Mouse (Mus musculus) T-helper 17 cell (primary cell): ENCODE data around the gene Zp3.

Source experiments
- in situ Hi-C, 2 experiments: fragments of 300-600 bp; cut with MboI, MseI; formaldehyde crosslinking; loops; 1 replicate in 1 of 2; 2 replicates in 1 of 2; pipeline ENCODE4 v1.15.1; 2025; ENCODE audit warnings: high pct_unique_total_duplicates in 2 of 2

Zp3 gene

DNA sequence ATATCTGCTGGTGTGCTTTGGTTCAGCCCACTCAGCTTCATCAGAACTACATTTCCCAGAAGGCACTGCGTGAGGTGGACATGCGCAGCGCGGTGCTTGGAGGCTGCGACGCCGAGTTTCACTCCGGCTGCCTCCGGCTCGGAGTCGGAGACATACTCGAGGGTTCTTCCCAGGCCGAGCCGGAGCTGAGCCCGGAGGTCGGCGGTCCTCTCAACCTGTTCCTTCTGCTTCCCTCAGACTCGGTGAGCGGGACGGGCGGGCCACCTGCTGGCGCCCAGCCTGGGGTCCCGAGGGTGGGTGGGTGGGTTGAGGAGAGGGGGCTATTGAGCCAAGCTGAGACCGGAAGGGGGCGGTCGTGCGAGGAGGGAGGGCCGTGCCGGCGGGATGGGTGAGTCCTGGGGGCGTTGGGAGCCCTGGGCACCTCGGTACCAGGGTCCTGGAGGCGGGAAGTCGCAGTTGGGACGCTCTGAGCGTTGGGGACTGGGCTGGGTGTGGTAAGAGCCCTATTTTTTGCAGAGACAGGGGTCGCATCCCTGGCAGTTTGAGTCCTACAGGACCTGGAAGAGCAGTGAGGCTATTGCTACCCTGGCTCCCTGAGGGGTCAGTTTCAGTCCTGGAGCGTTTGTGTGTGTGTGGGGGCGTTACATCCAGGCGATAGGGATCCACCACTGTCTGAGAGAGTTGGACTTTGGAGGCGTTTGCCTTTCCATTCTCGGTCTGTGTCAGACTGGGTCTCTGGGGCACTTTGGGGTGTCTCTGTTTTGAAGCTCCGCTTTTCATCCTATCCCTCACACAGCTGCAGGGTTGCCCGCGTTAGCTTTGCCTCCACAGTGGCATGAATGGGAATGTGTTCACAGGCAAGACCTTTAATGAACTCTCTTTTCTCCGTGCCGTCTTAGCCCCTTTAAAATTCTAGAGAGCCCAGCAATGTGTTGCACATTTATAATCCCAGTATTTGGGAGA lies 15.1 kb downstream of the Zp3 start, which contains the start of gene Dtx2:
Gene Dtx2 (plus strand): TSS at position 76 of the 963 bp plus-strand sequence.
- in situ Hi-C loops: no loop called here

DNA sequence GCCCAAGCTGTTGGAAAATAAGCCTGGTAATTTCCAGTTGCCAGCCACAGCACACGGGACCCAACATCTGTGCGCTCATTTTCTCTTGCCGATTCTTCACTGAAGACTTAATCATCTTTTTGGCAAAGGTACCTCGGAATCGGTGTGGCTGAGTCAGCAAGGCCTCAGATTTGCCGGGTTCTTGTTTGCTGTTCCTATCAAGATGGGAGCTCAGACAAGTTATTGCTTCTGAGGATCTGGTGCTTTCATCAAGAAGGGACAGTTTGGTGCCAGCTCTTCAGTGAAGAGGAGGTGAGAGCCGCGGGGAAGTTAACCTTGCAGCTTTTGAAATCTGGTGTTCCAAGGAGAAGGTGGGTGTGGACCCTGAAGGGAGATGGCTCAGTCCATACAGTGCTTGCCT lies 16.3 kb downstream of the Zp3 start:
- in situ Hi-C loops: no loop called here

DNA sequence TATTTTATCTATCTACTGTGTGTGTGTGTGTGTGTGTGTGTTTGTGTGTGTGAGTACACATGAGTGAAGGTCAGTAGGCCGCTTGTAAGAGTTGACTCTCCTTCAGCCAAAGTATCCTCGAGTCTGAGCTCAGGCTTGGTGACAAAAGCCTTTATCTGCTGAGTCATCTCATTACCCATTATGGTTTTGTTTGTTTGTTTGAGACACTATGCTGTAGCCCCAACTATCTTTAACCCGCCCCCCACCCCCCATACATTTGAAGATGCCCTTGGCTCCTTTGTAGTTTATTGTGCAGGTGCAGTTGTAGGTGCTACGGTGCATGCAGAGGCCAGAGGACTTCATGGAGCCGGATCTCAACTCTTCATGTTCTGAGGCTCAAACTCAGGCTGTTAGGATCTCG lies 21.3 kb downstream of the Zp3 start:
- in situ Hi-C loops: no loop called here

DNA sequence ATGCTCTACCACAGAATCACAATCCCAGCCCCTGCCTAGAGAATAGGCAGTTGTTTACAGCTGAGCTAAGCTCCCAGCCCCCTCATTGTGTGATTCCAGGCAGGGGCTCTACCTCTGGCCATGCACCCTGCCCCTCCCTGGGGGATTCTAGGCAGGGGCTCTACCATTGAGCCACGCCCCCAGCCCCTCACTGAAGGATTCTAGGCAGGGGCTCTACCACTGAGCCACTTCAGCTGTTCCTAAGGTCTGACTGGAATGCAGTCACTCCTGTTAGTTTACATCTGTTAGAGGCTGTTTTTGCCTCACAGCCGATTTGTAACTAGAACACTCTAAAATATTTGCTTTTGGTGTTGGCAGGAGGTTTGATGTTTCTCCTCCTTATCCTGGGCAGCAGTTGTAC lies 22.4 kb downstream of the Zp3 start:
- in situ Hi-C loops: no loop called here

DNA sequence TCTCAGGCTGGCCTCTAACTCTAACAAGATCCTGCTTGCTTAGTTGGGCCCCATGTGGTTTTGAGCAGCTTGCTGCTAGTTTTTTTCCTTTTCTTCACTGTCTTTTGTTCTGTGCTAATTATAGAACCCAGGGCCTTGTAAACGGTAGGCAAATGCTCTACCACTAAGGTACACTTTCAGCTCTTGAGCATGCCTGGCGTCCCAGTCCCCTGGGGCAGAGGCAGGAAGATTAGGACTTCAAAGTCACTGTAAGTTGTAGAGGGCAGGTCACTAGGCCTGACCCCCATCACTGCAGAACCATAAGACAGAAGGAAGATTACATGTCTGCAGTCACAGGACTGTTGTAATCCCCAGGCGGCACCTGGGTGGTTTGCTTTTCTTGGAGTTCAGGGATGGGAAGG lies 22.9 kb downstream of the Zp3 start:
- in situ Hi-C loops: no loop called here

DNA sequence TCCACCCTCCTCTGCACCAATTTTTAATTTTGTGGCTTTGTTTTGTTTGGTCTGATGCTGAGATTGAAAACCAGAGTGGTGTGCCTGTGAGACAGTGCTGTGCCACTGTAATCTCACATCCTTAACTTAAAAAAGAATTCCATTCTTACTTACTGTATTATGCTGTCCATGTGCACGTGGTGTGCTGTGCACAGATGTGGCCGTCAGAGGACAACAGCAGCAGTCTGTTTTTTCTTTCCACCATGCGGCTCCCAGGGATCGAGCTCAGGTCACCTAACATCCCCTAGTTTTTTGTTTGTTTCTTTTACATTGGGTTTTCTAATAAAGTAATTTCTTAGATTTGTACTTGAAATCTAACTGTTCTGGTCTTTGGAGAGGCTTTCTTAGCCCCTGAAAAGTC lies 24.6 kb downstream of the Zp3 start:
- in situ Hi-C loops: no loop called here

DNA sequence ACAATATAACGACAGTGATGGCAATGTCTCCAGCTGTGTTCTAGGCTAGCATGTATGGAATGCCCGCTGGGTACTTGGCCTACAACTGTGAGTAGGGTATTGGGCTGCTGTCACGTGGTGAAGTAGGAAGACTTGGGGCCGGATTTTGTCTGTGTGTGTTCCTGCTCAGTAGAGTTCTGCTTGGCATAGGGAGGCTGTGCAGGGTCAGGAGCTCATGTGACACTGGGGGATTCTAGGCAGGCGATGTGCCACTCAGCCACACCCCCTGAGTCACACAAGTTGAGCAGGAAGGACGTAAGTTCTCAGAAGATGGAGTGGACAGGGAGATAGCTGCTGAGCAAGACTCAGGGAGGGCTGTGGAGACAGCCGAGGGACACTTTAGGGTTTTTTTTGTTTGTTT lies 27.8 kb downstream of the Zp3 start:
- in situ Hi-C loops: no loop called here

DNA sequence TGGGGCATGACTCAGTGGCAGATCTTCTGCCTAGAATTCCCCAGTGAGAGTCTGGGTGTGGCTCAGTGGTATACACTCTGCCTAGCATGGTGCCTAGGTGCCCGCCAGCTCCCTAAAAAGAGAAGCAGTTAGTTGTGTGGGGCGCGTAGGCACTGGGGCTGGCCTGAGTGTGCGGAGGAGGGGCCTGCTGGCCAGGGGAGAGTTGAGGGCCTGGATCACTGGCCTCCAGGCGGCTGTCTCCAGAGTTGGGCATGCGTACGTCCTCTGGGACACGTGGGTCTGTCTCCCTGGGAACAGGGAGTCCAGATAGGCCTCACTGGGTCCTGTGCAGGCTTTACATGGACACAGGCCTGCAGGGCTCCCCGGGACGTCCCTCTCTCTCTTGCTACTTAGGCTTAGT lies 35.0 kb downstream of the Zp3 start:
- in situ Hi-C loops: no loop called here

DNA sequence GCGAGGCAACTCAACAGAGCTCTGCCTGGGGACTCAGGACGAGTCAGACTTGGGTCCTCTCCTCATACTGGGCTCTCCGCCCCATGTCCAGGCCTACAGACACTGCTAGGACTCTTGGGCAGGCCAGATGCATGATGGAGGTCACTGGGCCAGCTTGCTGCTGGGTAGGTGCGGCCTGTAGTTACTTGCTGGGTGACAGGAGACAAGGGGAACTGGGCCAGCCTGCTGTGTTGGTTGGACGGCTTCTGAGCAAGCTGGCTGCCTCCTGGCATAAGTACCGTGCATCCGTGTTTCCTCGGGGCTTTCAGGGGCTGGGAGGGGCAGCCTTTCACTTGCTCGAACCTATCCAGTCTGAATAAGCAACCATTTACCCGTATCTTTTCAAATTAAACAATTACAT lies 35.7 kb downstream of the Zp3 start:
- in situ Hi-C loops: no loop called here

DNA sequence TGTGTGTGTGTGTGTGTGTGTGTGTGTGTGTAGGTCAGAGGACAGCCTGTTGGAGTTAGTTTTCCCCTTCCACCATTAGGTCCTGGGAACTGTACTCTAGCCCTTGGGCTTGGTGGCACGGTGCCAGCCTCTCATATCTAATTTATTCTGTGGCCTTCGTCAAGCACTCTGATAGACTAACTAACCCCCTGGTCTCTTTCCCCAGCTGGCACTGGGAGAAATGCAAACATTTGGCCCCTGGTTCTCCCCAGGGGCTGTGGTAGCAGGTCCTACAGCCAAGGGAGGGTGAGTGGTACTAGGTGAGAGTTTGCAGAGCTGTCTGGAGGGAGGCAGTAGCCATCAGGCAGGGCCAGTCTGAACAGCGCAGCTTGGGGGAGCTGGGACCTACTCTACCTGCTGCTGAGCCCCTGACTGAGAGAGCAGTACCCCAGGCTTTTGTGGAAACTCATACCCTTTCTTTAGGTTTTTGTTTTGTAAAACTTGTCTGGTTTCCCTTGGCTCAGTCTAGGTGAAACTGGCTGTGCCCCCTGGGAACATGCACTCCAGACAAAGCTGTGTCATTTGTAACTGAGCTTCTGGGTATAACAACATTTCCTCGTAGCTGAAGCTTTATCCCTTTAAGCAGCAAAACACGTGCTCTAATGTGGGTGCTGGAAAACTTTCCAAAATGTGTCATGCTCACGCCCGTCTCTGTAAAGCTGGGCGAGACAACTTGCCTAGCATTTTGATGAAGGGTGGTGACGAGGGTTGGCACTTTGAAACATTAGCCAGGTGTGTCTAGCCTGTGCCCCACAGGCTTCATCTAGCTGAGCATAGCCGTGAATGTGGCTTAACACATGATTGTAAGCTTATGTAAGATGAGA lies 36.3 kb downstream of the Zp3 start:
- in situ Hi-C loops: no loop called here

DNA sequence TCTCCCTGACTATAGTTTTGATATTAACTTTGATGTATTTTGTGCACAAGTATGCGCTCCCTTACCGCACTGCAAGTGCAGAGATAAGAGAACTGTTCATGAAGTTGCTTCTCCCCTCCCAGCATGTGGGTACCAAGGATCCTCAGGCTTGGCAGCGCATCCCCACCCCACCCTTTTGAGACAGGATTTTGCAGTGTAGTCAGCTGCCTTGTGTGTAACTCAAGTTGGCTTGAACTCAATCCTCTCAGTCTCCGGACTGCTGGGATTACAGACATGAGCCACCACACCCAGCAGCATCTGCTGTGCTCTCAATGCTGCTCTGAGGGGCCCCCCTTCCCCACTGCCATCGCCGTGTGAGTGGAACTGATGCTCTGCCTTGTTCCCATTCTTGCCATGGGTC lies 37.4 kb downstream of the Zp3 start:
- in situ Hi-C loops: no loop called here

DNA sequence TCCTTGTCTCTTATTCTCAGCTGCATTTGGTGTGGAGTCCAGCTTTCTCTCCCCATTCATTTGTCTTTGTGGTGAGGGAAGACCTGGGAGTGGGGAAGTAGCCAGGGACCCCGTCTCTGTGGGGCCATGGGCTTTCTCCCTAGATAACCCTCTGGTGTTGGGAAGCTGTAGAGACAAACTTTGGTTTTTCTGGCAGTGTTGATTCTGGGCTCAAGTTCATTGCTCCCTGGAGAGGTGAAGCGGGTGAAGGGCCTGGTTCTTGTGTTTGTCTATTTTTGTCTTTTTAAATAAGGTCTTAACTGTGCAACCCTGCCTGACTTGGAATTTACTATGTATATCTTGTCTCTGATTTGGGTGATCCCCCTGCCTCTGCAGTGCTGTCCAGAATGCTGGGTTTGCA lies 38.8 kb downstream of the Zp3 start:
- in situ Hi-C loops: no loop called here

DNA sequence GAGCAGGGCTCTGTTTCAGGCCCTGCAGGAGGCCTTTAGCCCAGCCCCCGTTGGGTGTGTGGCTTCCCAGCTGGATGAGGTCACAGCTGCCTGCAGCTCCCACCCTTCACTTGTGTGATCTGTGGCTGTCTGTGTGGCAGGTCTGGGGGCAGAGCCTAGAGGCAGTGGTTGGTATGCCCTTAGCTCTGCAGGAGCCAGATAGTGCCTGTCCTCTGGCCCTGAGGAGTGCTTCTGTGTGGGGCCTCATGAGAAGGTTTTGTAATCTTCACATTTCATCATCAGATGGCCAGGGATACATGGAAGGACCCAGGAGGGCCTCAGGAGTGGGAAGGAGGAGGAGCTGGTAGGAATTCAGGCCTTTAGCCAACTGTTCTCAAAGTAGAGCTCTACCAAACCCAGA lies 40.0 kb downstream of the Zp3 start:
- in situ Hi-C loops: no loop called here

DNA sequence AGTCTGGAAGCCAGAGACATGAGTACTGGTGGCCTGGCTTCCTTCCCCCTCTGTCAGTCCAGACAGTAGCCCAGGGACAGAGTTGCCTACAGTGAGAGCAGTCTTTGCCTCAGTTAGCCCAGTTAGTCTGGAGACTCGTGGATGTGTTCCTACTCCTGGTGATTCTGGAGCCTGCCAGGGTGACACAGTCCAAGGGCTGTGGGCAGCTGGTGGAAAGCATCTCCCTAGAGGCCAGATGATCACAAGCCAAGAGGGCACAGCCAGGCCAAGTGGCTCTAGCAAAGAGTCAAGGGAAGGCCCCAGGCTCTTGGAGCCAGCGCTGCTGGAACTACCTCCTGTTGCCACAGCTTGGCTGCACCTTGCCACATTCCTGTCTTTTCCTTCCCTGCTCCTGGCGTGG lies 45.8 kb downstream of the Zp3 start:
- in situ Hi-C loops: no loop called here

DNA sequence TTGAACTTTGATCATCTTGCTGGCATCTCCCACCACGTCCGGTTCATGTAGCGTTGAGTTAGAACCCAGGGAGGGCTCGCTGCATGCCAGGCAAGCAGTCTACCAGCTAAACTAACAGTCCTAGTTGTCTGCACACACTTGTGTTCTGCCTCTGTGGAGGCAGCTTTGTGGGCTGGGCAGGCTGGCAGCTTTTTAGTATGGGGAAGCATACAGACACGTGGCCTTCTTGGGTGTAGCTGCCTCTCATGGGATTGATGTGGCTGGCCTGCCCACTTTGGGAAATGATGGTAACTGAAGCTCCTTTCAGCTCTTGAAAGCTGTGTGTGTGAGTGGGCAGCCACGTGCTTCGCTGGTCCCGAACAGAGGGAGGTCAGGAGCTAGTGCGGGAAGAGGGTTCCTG lies 47.0 kb downstream of the Zp3 start:
- in situ Hi-C loops: no loop called here

DNA sequence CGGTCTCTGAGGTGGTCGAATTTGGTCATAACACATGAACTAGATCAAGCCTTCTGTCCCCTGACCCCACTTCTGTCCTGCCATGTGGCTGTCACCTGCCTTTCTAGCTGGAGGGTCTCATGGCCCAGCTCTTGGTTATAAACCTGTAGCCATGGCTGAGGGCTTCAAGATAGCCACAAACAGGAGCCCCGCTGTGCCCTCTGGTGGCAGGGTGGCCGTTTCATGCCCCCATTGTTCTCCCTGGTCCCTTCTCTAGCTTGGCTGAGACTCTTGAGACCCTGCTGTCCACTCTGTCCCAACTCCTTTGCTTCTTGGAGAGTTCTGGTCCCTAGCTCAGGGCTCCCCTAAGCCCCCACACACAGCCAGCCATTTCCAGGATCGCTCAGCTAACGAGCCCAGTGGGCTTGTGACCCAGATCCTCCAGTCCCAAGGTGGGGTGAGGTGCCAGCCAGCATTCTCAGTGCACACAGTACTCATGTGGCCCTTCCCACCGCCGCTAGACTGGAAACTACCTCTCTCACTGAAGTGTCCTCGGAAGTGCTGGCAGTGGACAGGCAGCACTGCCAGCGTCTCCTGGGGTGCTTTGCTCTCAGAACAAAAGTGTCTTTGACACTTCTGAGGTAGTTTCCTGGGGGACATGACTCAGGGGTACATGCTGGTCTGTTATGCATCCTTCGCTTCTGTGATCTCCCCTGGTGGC lies 47.9 kb downstream of the Zp3 start:
- in situ Hi-C loops: no loop called here

DNA sequence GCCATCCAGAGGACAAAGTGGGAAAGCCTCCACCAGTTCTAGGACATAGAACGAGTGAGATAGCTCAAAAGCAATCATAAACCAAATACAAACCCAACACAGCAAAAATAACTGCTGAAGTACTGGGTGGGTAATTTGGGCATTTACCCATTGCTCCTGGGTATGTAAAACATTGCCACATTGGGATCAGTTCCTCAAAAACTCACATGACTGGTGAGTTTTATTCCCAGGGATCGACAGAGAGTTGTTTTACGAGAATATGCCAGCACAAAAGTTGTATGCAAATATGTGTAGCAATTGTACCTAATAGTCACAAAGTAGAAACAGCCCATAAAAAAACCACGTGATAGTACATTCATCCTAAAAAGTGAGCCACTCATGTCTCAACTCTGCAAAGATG lies 55.0 kb downstream of the Zp3 start:
- in situ Hi-C loops: no loop called here

DNA sequence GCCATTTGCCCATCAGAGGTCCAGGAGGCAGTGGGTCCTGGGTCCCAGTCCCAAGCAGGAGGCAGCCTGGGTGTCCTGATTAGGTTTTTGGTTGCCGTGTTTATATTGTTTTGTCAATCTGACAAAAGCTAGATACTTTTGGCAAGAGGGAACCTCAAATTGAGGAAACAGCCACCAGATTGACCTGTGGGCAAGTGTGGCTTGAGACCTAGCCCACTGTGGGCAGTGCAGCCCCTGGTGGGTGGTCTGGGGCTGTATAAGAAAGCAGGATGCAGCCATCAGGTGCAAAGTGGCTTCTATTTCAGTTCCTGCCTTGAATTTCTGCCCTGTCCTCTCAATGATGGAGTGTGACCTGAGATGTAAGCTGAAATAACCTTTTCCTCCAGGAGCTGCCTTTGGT lies 55.4 kb downstream of the Zp3 start:
- in situ Hi-C loops: no loop called here

DNA sequence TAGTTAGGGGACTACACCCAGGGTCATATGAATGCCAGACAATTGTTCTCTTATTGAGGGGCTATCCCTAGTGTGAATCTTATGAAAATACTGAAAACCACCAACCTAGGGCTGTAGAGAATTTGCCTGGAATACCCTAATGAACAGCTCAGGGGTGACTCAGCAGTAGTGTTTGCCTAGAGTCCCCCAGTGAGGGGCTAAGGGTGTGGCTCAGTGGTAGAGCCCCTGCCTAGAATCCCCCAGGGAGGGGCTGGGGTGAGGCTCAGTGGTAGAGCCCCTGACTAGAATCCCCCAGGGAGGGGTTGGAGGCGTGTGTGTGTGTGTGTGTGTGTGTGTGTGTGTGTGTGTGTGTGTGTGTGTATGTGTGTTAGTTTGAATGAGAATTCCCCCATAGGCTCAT lies 56.8 kb downstream of the Zp3 start:
- in situ Hi-C loops: no loop called here
